Mouse (Mus musculus): Measurements from ENCODE around the gene Cenpp.

GRCm38 (mm10) chr13:49607714-49608113 is 44.9 kb downstream of the Cenpp start, which contains the start of gene Ogn:
- no peak for TF ChIP-seq POLR2A (IDR thresholded peaks at IDR 0.05; ENCODE audit: insufficient read depth, low read depth, low read length)
- 0 out of 2 replicates have a peak, but pooled peaks have one; percentile 25 for TF ChIP-seq CTCF (IDR thresholded peaks at IDR 0.05)

All from heart, adult 2 months (tissue).